Mouse (Mus musculus): ENCODE data around the gene Dclk3. TPM values are rescaled to one million over a fixed set of nuclear protein-coding genes. Genes with fewer than 3 reads are reported as not detected.
A peak's percentile ranks its signal among the peaks of the same experiment; 100 is the strongest.

Dclk3 gene
- polyA plus RNA-seq, 1 experiment, result 4.2 TPM

GRCm38 (mm10) chr9:111490583-111490982 lies 51.7 kb downstream of the Dclk3 start:
- TF ChIP-seq POLR2A (IDR thresholded peaks at IDR 0.05; ENCODE audit: borderline replicate concordance, extremely low read depth, insufficient read depth, insufficient read length, poor library complexity, severe bottlenecking), result no peak
- no peak for TF ChIP-seq CTCF (IDR thresholded peaks at IDR 0.05; ENCODE audit: borderline replicate concordance, extremely low read depth, insufficient read depth, insufficient read length)
- peak; percentile 51 for DNase-seq (ENCODE audit: low read depth)

GRCm38 (mm10) chr9:111491280-111491679 lies 52.4 kb downstream of the Dclk3 start:
- TF ChIP-seq CTCF (IDR thresholded peaks at IDR 0.05; ENCODE audit: borderline replicate concordance, extremely low read depth, insufficient read depth, insufficient read length) (no peak), POLR2A (IDR thresholded peaks at IDR 0.05; ENCODE audit: borderline replicate concordance, extremely low read depth, insufficient read depth, insufficient read length, poor library complexity, severe bottlenecking) (no peak)
- no peak for DNase-seq (ENCODE audit: low read depth)

- TF ChIP-seq POLR2A (IDR thresholded peaks at IDR 0.05; ENCODE audit: borderline replicate concordance, extremely low read depth, insufficient read depth, insufficient read length, poor library complexity, severe bottlenecking), result no peak
- no peak for TF ChIP-seq CTCF (IDR thresholded peaks at IDR 0.05; ENCODE audit: borderline replicate concordance, extremely low read depth, insufficient read depth, insufficient read length)
- DNase-seq (ENCODE audit: low read depth), result no peak
These were observed 54.6 kb downstream of the Dclk3 start for GRCm38 (mm10) chr9:111493490-111493889.

GRCm38 (mm10) chr9:111495561-111495960 lies 56.7 kb downstream of the Dclk3 start:
- peak; percentile 91 for DNase-seq (ENCODE audit: low read depth)
- TF ChIP-seq CTCF (IDR thresholded peaks at IDR 0.05; ENCODE audit: borderline replicate concordance, extremely low read depth, insufficient read depth, insufficient read length), result peak; percentile 95
- TF ChIP-seq POLR2A (IDR thresholded peaks at IDR 0.05; ENCODE audit: borderline replicate concordance, extremely low read depth, insufficient read depth, insufficient read length, poor library complexity, severe bottlenecking), result no peak

GRCm38 (mm10) chr9:111497074-111497811 lies 58.4 kb downstream of the Dclk3 start:
- peak; percentile 93 for DNase-seq (ENCODE audit: low read depth)
- TF ChIP-seq POLR2A (IDR thresholded peaks at IDR 0.05; ENCODE audit: borderline replicate concordance, extremely low read depth, insufficient read depth, insufficient read length, poor library complexity, severe bottlenecking), result no peak
- TF ChIP-seq CTCF (IDR thresholded peaks at IDR 0.05; ENCODE audit: borderline replicate concordance, extremely low read depth, insufficient read depth, insufficient read length), result peak; percentile 98

- TF ChIP-seq CTCF (IDR thresholded peaks at IDR 0.05; ENCODE audit: borderline replicate concordance, extremely low read depth, insufficient read depth, insufficient read length), result no peak
- no peak for TF ChIP-seq POLR2A (IDR thresholded peaks at IDR 0.05; ENCODE audit: borderline replicate concordance, extremely low read depth, insufficient read depth, insufficient read length, poor library complexity, severe bottlenecking)
- no peak for DNase-seq (ENCODE audit: low read depth)
These were observed 61.3 kb downstream of the Dclk3 start for GRCm38 (mm10) chr9:111500211-111500610.

- TF ChIP-seq POLR2A (IDR thresholded peaks at IDR 0.05; ENCODE audit: borderline replicate concordance, extremely low read depth, insufficient read depth, insufficient read length, poor library complexity, severe bottlenecking) (no peak), CTCF (IDR thresholded peaks at IDR 0.05; ENCODE audit: borderline replicate concordance, extremely low read depth, insufficient read depth, insufficient read length) (no peak)
- DNase-seq (ENCODE audit: low read depth), result no peak
These were observed 67.2 kb downstream of the Dclk3 start for GRCm38 (mm10) chr9:111506075-111506474.

- peak; percentile 56 for DNase-seq (ENCODE audit: low read depth)
- TF ChIP-seq CTCF (IDR thresholded peaks at IDR 0.05; ENCODE audit: borderline replicate concordance, extremely low read depth, insufficient read depth, insufficient read length), result no peak
- no peak for TF ChIP-seq POLR2A (IDR thresholded peaks at IDR 0.05; ENCODE audit: borderline replicate concordance, extremely low read depth, insufficient read depth, insufficient read length, poor library complexity, severe bottlenecking)
These were observed 75.9 kb downstream of the Dclk3 start for GRCm38 (mm10) chr9:111514586-111515473.

GRCm38 (mm10) chr9:111515536-111515935 lies 76.7 kb downstream of the Dclk3 start:
- TF ChIP-seq CTCF (IDR thresholded peaks at IDR 0.05; ENCODE audit: borderline replicate concordance, extremely low read depth, insufficient read depth, insufficient read length), result no peak
- TF ChIP-seq POLR2A (IDR thresholded peaks at IDR 0.05; ENCODE audit: borderline replicate concordance, extremely low read depth, insufficient read depth, insufficient read length, poor library complexity, severe bottlenecking), result no peak
- no peak for DNase-seq (ENCODE audit: low read depth)

GRCm38 (mm10) chr9:111522226-111522625 lies 83.3 kb downstream of the Dclk3 start:
- TF ChIP-seq CTCF (IDR thresholded peaks at IDR 0.05; ENCODE audit: borderline replicate concordance, extremely low read depth, insufficient read depth, insufficient read length) (no peak), POLR2A (IDR thresholded peaks at IDR 0.05; ENCODE audit: borderline replicate concordance, extremely low read depth, insufficient read depth, insufficient read length, poor library complexity, severe bottlenecking) (no peak)
- no peak for DNase-seq (ENCODE audit: low read depth)

- no peak for DNase-seq (ENCODE audit: low read depth)
- TF ChIP-seq POLR2A (IDR thresholded peaks at IDR 0.05; ENCODE audit: borderline replicate concordance, extremely low read depth, insufficient read depth, insufficient read length, poor library complexity, severe bottlenecking), result no peak
These were observed 84.2 kb downstream of the Dclk3 start for GRCm38 (mm10) chr9:111523111-111523510.

All from brain, embryonic 14.5 days (tissue).